20 mouse cellular contexts compared by ENCODE assay signal in genomic region chr6:6603561-6604544, GRCm38 (mm10). TPM values are rescaled to one million over a fixed set of nuclear protein-coding genes. Genes with fewer than 3 reads are reported as not detected.
DNase-seq lines count a peak whose midpoint lies in the region; ATAC-seq lines count a peak whose summit lies in the region.
"Had no signal": no experiment of that assay in that cellular context is flagged by ENCODE, and none has a peak within 500 bp of the region (broad histone marks: within the 10 kb centered on the region; RNA-seq: fewer than 3 reads in every experiment).

No protein-coding gene starts in this region.

- no peaks in the 10 kb centered on the region for H3K9me3 ChIP-seq in hindbrain, embryonic 11.5 days (ENCODE audit: control insufficient read depth, low read length)
- H3K9me3 ChIP-seq in hindbrain, embryonic 10.5 days, result no peaks in the 10 kb centered on the region
- H3K9me3 ChIP-seq in forebrain, embryonic 15.5 days, result no peaks in the 10 kb centered on the region
- H3K9me3 ChIP-seq in neural tube, embryonic 14.5 days (ENCODE audit: control insufficient read depth, low read length), result no peaks in the 10 kb centered on the region
- H3K9me3 ChIP-seq: embryonic facial prominence, embryonic 13.5 days; heart, embryonic 12.5 days; limb, embryonic 12.5 days; liver, embryonic 15.5 days had no signal

- peak; percentile 2 for DNase-seq in hindbrain, embryonic 11.5 days (ENCODE audit: low spot score)
- no peak for DNase-seq in hindbrain, embryonic 10.5 days (ENCODE audit: low spot score)
- DNase-seq in hindlimb bud, embryonic 11.5 days (ENCODE audit: extremely low spot score, low read depth, low spot score), result peak; percentile 10
- DNase-seq in cerebellum, adult 8-10 months, result no peak
- DNase-seq in adrenal gland, postnatal 10 days, result no peak
- DNase-seq in frontal cortex, postnatal 36 days (ENCODE audit: low spot score in 2 of 2), result no peak
- DNase-seq: cerebellum, adult 11 months; gastrocnemius, postnatal 36 days; heart, postnatal 36 days; kidney, adult 2 months; kidney, postnatal 36 days; lung, postnatal 10 days; right cerebral cortex, postnatal 14 days had no signal

- H3K4me3 ChIP-seq in hindbrain, embryonic 11.5 days (ENCODE audit: low read depth, low read length), result no peak overlapping the region
- H3K4me3 ChIP-seq in hindbrain, embryonic 10.5 days, result no peak overlapping the region
- H3K4me3 ChIP-seq in forebrain, embryonic 15.5 days, result no peak overlapping the region
- no peak overlapping the region for H3K4me3 ChIP-seq in neural tube, embryonic 14.5 days (ENCODE audit: low read depth, low read length)
- H3K4me3 ChIP-seq: embryonic facial prominence, embryonic 13.5 days; heart, embryonic 12.5 days; limb, embryonic 12.5 days; liver, embryonic 15.5 days had no signal

- no peaks in the 10 kb centered on the region for H3K27me3 ChIP-seq in hindbrain, embryonic 11.5 days (ENCODE audit: control insufficient read depth, insufficient read depth, low read length)
- H3K27me3 ChIP-seq in hindbrain, embryonic 10.5 days (ENCODE audit: insufficient read depth, poor library complexity, severe bottlenecking), result no peaks in the 10 kb centered on the region
- no peaks in the 10 kb centered on the region for H3K27me3 ChIP-seq in forebrain, embryonic 15.5 days
- H3K27me3 ChIP-seq in neural tube, embryonic 14.5 days (ENCODE audit: control insufficient read depth, insufficient read depth, low read length), result no peaks in the 10 kb centered on the region
- H3K27me3 ChIP-seq: CH12.LX; embryonic facial prominence, embryonic 13.5 days; heart, embryonic 12.5 days; limb, embryonic 12.5 days; liver, embryonic 15.5 days had no signal

- H3K4me1 ChIP-seq in hindbrain, embryonic 11.5 days (replicated peaks; ENCODE audit: control insufficient read depth, insufficient read depth, low read length), result no peaks in the 10 kb centered on the region
- H3K4me1 ChIP-seq in hindbrain, embryonic 10.5 days (replicated peaks), result peaks cover 8% of the 10 kb centered on the region
- peaks cover 16% of the 10 kb centered on the region for H3K4me1 ChIP-seq in forebrain, embryonic 15.5 days
- no peaks in the 10 kb centered on the region for H3K4me1 ChIP-seq in neural tube, embryonic 14.5 days (ENCODE audit: control insufficient read depth, insufficient read depth, low read length)
- H3K4me1 ChIP-seq: embryonic facial prominence, embryonic 13.5 days; heart, embryonic 12.5 days; limb, embryonic 12.5 days; liver, embryonic 15.5 days had no signal

- H3K4me2 ChIP-seq in hindbrain, embryonic 11.5 days (replicated peaks; ENCODE audit: low read depth, low read length), result no peak overlapping the region
- H3K4me2 ChIP-seq in forebrain, embryonic 15.5 days (replicated peaks), result peak overlapping the region; percentile 23
- H3K4me2 ChIP-seq in neural tube, embryonic 14.5 days (ENCODE audit: low read depth, low read length), result no peak overlapping the region; the same call in 1 of the 2 replicates
- H3K4me2 ChIP-seq: embryonic facial prominence, embryonic 13.5 days; heart, embryonic 12.5 days; limb, embryonic 12.5 days; liver, embryonic 15.5 days had no signal

- WGBS in hindbrain, embryonic 11.5 days, result 57% methylated on average over 8 of the region's 8 CpGs
- WGBS in hindbrain, embryonic 10.5 days, result 63% methylated on average over 8 of the region's 8 CpGs
- 7% methylated on average over 8 of the region's 8 CpGs for WGBS in forebrain, embryonic 15.5 days
- 48% methylated on average over 8 of the region's 8 CpGs for WGBS in neural tube, embryonic 14.5 days

- ATAC-seq in hindbrain, embryonic 11.5 days (ENCODE audit: low FRiP score), result peak; percentile 73; the same call in 1 of the 2 replicates
- peak; percentile 78 for ATAC-seq in forebrain, embryonic 15.5 days (replicated peaks)
- peak; percentile 79 for ATAC-seq in neural tube, embryonic 14.5 days (ENCODE audit: low read depth)

- no peak overlapping the region for H3K9ac ChIP-seq in hindbrain, embryonic 11.5 days (ENCODE audit: low read depth, low read length)
- no peak overlapping the region for H3K9ac ChIP-seq in forebrain, embryonic 15.5 days (replicated peaks)
- H3K9ac ChIP-seq in neural tube, embryonic 14.5 days (replicated peaks; ENCODE audit: low read depth, low read length), result no peak overlapping the region
- H3K9ac ChIP-seq: embryonic facial prominence, embryonic 13.5 days; heart, embryonic 12.5 days; limb, embryonic 12.5 days; liver, embryonic 15.5 days had no signal

- H3K36me3 ChIP-seq in hindbrain, embryonic 11.5 days (ENCODE audit: control insufficient read depth, insufficient read depth, low read length), result no peaks in the 10 kb centered on the region
- no peaks in the 10 kb centered on the region for H3K36me3 ChIP-seq in hindbrain, embryonic 10.5 days
- H3K36me3 ChIP-seq in forebrain, embryonic 15.5 days, result no peaks in the 10 kb centered on the region
- no peaks in the 10 kb centered on the region for H3K36me3 ChIP-seq in neural tube, embryonic 14.5 days (ENCODE audit: control insufficient read depth, insufficient read depth, low read length)
- H3K36me3 ChIP-seq: embryonic facial prominence, embryonic 13.5 days; heart, embryonic 12.5 days; limb, embryonic 12.5 days; liver, embryonic 15.5 days had no signal

- no peak overlapping the region for H3K27ac ChIP-seq in hindbrain, embryonic 11.5 days (ENCODE audit: low read depth, low read length)
- no peak overlapping the region for H3K27ac ChIP-seq in hindbrain, embryonic 10.5 days
- H3K27ac ChIP-seq in forebrain, embryonic 15.5 days (replicated peaks), result peak overlapping the region; percentile 35
- no peak overlapping the region for H3K27ac ChIP-seq in neural tube, embryonic 14.5 days (ENCODE audit: low read depth, low read length)
- H3K27ac ChIP-seq: embryonic facial prominence, embryonic 13.5 days; limb, embryonic 12.5 days; liver, embryonic 15.5 days had no signal

RNA-seq across cellular contexts. Expression of gene Sem1, which starts 25.4 kb away (rescaled TPM):
- 239 and 242 TPM in 2 replicates for polyA plus RNA-seq in hindbrain, embryonic 11.5 days (2014; fragmentation: Nextera tagmentation; extraction: Ambion mirVana)
- polyA plus RNA-seq in hindbrain, embryonic 10.5 days (2016; fragmentation: Nextera tagmentation; extraction: Ambion mirVana), result 248 and 258 TPM in 2 replicates
- polyA plus RNA-seq in forebrain, embryonic 15.5 days (2015; fragmentation: Nextera tagmentation; extraction: Ambion mirVana), result 203 and 221 TPM in 2 replicates
- 139 and 144 TPM in 2 replicates for polyA plus RNA-seq in neural tube, embryonic 14.5 days (2014; fragmentation: Nextera tagmentation; extraction: Ambion mirVana)
- total RNA-seq in adrenal gland, postnatal 10 days (2021), result 10 to 100 TPM; 86.1 to 98.1 TPM

Comparison
In these comparisons a context has a peak if more than half of its experiments do, and no peak if none do; other contexts are left out.
1. DNase-seq: peak in hindbrain, embryonic 11.5 days (single experiment) and hindlimb bud, embryonic 11.5 days (single experiment); none in hindbrain, embryonic 10.5 days (single experiment), cerebellum, adult 8-10 months (single experiment), adrenal gland, postnatal 10 days (single experiment) and frontal cortex, postnatal 36 days (0 of 2).
2. Peak in every context shown above with its lines, with median percentiles within 50 percentile points of each other: ATAC-seq.